Mouse (Mus musculus) forebrain, embryonic 15.5 days (tissue): ENCODE measurements around the gene Cysrt1. TPM values are rescaled to one million over a fixed set of nuclear protein-coding genes. Genes with fewer than 3 reads are reported as not detected.

Experiments
- ATAC-seq: fragments of 200-750 bp; cut with Nextera tagmentation; replicated peaks from 2 replicates; pipeline ENCODE4 v1.8.0; 2017; ENCODE audit warnings: mild to moderate bottlenecking, moderate TSS enrichment, moderate library complexity
- H3K27ac ChIP-seq: fragments of 300-500 bp; sonication (generic); replicated peaks from 2 replicates; pipeline ENCODE4 v1.5.1; 2015; ENCODE audit warnings: mild to moderate bottlenecking, inconsistent platforms
- H3K27me3 ChIP-seq: fragments of 300-500 bp; sonication (generic); 2 replicates; pipeline ENCODE4 v1.6.1; 2015; ENCODE audit warnings: inconsistent platforms
- H3K36me3 ChIP-seq: fragments of 300-500 bp; sonication (generic); 2 replicates; pipeline ENCODE4 v1.6.1; 2015; ENCODE audit warnings: mild to moderate bottlenecking, inconsistent platforms
- H3K4me1 ChIP-seq: fragments of 300-500 bp; sonication (generic); 2 replicates; pipeline ENCODE4 v1.6.1; 2015; ENCODE audit warnings: inconsistent platforms
- H3K4me2 ChIP-seq: fragments of 300-500 bp; sonication (generic); replicated peaks from 2 replicates; pipeline ENCODE4 v1.6.1; 2015; ENCODE audit warnings: mild to moderate bottlenecking, inconsistent platforms
- H3K4me3 ChIP-seq: fragments of 300-500 bp; sonication (generic); 2 replicates; pipeline ENCODE4 v1.5.1; 2015; ENCODE audit warnings: mild to moderate bottlenecking, inconsistent platforms
- H3K9ac ChIP-seq: fragments of 300-500 bp; sonication (generic); replicated peaks from 2 replicates; pipeline ENCODE4 v1.6.1; 2015; ENCODE audit warnings: mild to moderate bottlenecking, inconsistent platforms
- H3K9me3 ChIP-seq: fragments of 300-500 bp; sonication (generic); 2 replicates; pipeline ENCODE4 v1.6.1; 2016; ENCODE audit warnings: inconsistent platforms
- WGBS: fragments of 180-500 bp; shearing (Covaris S2); methylation state at CpG from one replicate; pipeline ENCODE4 v1.1.7; 2015; ENCODE audit warnings: mixed read lengths; 5-methylcytosine and 5-hydroxymethylcytosine counted together
- polyA plus RNA-seq: library from polyadenylated mRNA; unstranded; fragments of >200 nt; fragmentation: Nextera tagmentation; extraction: Ambion mirVana; gene quantifications from 2 replicates; pipeline ENCODE4 v1.2.1, GENCODE M21; 2015

Cysrt1 gene
- polyA plus RNA-seq, 1 experiment from 2014 or later = 0.20 TPM

DNA sequence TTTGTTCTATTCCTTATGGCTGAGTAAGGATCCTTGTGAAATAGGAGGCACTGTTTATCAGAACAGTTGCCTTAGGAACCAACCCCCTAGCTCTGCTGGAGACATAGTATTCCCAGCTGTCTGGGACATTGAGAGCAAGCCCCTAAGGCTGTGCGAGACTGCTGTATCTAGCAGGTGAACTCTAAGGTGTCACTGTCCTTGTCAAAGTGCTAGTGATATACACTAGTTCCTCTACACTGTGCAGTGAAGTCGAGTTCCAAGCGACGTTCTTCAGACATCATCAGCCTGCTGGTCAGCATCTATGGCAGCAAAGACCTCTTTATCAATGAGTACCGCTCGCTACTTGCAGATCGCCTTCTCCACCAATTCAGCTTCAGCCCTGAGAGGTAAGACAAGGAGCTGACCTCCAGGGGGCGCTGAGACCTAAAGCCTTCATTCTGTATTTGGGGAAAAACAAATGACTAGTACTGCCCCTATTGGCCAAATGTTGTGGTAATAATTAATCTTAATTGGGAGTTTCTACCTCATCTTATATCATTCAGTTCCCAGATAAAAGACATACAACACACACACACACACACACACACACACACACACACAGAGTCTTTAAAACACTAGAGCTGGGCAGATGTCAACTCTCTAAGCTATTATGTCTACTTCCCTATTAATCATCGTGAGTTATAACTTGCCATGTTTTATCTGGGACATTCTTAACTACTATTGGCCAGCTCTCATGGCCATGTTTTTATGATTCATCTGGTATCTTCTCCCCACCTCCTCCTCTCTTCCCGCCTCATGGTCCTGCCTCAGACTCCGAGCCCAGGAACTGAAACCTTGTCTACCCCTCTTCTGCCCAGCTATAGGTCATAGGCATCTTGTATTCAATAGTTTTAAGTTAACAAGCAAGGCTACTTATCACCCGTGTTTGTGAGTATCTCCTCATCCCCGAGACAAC lies 37.0 kb upstream of the Cysrt1 start:
- peak; percentile 57; the same call in 1 of the 2 replicates for ATAC-seq
- Histone ChIP-seq H3K27me3 (no peaks in the 10 kb centered on the region), H3K36me3 (peaks cover 96% of the 10 kb centered on the region), H3K4me3 (no peak overlapping the region), H3K9ac (no peak overlapping the region), H3K27ac (no peak overlapping the region), H3K4me1 (peaks cover 1% of the 10 kb centered on the region), H3K9me3 (no peaks in the 10 kb centered on the region), H3K4me2 (no peak overlapping the region)
- 62% methylated on average over 13 of the region's 13 CpGs for WGBS

DNA sequence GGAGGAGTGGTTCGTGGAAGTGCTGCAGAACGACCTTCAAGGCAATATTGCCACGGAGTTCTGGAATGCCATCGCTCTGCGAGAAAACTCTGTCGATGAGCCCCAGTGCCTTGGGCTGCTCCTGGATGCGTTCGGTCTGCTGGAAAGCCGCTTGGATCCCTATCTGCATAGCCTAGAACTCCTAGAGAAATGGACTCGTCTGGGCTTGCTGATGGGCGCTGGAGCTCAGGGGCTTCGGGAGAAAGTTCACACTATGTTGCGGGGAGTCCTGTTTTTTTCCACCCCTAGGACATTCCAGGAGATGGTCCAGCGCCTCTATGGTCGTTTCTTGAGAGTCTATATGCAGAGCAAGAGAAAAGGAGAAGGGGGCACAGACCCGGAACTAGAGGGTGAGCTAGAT lies 30.8 kb upstream of the Cysrt1 start:
- H3K4me2 ChIP-seq = peak overlapping the region; percentile 93
- H3K4me1 ChIP-seq = peaks cover 32% of the 10 kb centered on the region
- H3K4me3 ChIP-seq = peak overlapping the region; percentile 74
- H3K27me3 ChIP-seq = no peaks in the 10 kb centered on the region
- no peaks in the 10 kb centered on the region for H3K9me3 ChIP-seq
- WGBS = 40% methylated on average over 16 of the region's 16 CpGs
- 0 out of 2 replicates have a peak, but pooled peaks have one; percentile 1 for ATAC-seq
- 0 out of 2 replicates have a peak overlapping the region, but pooled peaks have one; percentile 4 for H3K27ac ChIP-seq
- peak overlapping the region; percentile 68 for H3K9ac ChIP-seq
- H3K36me3 ChIP-seq = peaks cover 64% of the 10 kb centered on the region

DNA sequence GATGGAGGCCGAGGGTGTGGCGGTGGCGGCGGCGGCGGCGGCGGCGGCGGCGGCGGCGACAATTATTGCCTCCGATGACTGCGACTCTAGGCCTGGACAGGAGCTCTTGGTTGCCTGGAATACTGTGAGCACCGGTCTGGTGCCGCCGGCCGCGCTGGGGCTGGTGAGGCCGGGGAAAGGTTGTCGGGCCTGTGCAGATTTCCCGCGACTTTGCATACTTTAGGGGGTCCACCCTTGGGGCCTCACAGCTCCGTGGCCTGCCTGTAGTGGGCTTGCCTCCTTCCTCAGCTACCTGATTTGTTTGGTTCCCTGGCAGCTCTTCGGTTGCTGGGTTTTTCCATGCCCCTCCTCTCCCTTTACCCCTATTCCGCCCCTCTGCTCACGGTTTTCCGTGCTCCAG lies 30.3 kb upstream of the Cysrt1 start:
- peak overlapping the region; percentile 93 for H3K4me2 ChIP-seq
- H3K9me3 ChIP-seq = no peaks in the 10 kb centered on the region
- no peaks in the 10 kb centered on the region for H3K27me3 ChIP-seq
- peak overlapping the region; percentile 74 for H3K4me3 ChIP-seq
- peak overlapping the region; percentile 68 for H3K9ac ChIP-seq
- H3K4me1 ChIP-seq = peaks cover 37% of the 10 kb centered on the region
- H3K36me3 ChIP-seq = peaks cover 60% of the 10 kb centered on the region
- H3K27ac ChIP-seq = peak overlapping the region; percentile 66
- WGBS = under 1% methylated on average over 29 of the region's 29 CpGs
- peak; percentile 75 for ATAC-seq

DNA sequence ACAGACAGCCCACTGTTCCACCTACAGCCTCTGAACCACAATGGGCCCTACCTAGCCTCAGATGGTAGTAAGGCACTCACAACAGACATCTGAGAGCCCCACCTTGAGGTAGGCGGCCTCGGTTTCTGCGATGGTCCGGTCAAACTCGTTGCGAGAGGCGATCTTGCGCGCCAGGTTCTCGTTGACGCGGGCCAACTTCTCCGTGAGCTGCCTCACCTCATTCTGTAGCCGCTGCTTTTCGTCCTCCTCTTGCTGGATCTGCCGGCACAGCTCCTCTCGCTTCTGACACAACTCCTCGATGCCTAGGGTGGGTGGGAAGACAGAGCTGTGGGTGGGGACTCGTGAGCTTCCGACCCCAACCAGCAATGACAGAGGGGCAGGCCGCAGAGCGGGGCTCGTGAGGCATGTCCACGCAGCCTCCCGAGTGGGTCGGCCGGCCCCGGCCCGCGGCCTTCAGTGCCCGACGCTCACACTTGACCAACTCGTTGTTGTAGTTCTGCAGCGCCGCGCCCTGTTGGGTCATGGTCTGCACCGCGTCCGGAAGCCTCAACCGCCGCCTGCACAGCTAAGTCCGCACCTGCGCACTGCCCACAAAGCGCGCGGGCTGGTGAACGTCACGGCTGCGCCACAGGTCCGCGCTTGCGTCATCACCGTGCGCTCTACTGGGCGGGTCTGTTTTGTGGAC lies 29.7 kb upstream of the Cysrt1 start, which contains the start of the genes Ssna1 and Anapc2:
TSS of gene Ssna1 (minus strand) at position 612 of the 685 bp plus-strand sequence.
TSS of gene Anapc2 (plus strand) at position 652 of the 685 bp plus-strand sequence.
- Histone ChIP-seq H3K4me3 (peak within 1 kb of the TSS; percentile 74), H3K9ac (peak within 1 kb of the TSS; percentile 68), H3K4me2 (peak within 1 kb of the TSS; percentile 93), H3K4me1 (peaks cover 43% of the 10 kb centered on the region), H3K27ac (peak within 1 kb of the TSS; percentile 66), H3K9me3 (no peaks in the 10 kb centered on the region), H3K36me3 (peaks cover 54% of the 10 kb centered on the region), H3K27me3 (no peaks in the 10 kb centered on the region)
- peak; percentile 94 for ATAC-seq
- WGBS = under 1% methylated on average over 55 of the region's 55 CpGs

DNA sequence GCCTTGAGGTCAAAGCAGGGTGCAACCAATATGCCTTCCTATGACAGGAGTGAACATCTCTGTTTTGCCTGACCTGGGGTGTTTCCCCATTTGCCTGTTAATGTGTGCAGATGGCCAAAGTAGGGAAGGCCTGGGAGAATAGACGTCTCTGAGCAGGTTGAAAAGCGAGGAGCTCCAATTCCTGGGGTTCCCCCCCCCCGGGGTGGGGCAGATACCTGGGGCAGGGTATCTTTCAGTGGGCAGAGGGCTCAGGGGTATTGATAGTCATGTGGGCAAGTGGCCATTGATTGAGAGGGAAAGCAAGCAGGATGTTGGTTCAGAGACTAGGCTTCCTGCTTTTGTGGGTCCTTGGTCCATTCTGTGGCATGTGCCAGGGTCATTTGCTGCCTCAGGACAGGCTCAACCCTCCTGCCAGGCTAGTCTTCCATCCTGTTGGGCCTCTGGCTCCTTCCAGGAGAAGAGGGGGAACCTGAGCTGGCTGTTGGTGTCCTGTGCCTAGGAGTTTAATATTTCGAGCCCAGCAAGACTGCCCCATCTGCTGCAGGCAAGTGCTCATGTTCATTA lies 25.6 kb upstream of the Cysrt1 start:
- Histone ChIP-seq H3K4me1 (peaks cover 68% of the 10 kb centered on the region), H3K9ac (no peak overlapping the region)

DNA sequence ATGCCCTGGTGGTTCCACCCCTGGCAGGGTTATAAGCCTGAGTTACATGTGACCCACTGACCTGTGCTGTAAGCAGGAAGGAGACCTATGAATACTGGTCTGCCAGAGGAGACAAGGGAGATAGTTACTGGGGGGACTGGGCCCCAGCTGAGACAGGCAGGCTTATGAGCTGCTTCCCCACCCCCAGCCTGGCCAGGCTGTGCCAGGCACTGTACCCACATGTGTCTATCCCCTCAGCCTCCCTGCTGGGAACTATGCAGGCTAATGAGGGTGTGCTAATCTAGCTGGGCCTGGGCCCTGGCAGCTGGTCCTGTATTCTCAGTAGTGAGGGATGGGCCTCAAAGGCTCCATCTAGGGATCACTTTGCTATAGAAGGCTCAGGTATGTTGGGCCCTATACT lies 25.0 kb upstream of the Cysrt1 start:
- H3K27me3 ChIP-seq = peaks cover 15% of the 10 kb centered on the region; the same call in 1 of the 2 replicates
- H3K4me3 ChIP-seq = no peak overlapping the region
- ATAC-seq = no peak
- H3K27ac ChIP-seq = 0 out of 2 replicates have a peak overlapping the region, but pooled peaks have one; percentile 9
- peak overlapping the region; percentile 98; the same call in 1 of the 2 replicates for H3K4me2 ChIP-seq
- peak overlapping the region; percentile 10; the same call in 1 of the 2 replicates for H3K9ac ChIP-seq
- peaks cover 67% of the 10 kb centered on the region for H3K4me1 ChIP-seq
- peaks cover 21% of the 10 kb centered on the region for H3K36me3 ChIP-seq
- H3K9me3 ChIP-seq = no peaks in the 10 kb centered on the region

More for the DNA sequence above, 25.6 kb upstream of the Cysrt1 start:
- Histone ChIP-seq H3K4me3 (no peak overlapping the region), H3K36me3 (peaks cover 21% of the 10 kb centered on the region), H3K27ac (no peak overlapping the region), H3K9me3 (no peaks in the 10 kb centered on the region), H3K27me3 (peaks cover 15% of the 10 kb centered on the region; the same call in 1 of the 2 replicates), H3K4me2 (no peak overlapping the region)
- WGBS = 69% methylated on average over 4 of the region's 4 CpGs
- ATAC-seq = no peak

DNA sequence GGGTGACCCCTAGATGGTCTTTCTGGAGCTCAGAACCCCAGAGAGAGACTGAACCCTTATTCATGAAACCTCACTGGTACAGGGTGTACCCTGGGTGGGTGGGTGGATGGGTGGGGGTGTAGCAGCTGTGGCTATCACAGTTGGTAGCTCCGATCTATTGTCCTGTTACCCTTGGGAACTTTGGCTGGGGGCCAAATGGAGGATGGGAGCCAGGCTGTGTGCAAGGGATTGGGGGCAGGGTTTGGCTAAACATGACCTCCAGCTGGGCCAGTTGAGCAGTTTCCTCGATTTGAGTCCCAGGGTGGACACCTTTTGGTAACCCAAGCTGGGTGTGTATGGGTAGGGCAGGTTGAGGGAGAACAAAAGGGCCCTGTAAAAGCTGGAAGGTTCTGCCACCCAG lies 24.5 kb upstream of the Cysrt1 start:
- ATAC-seq = no peak
- Histone ChIP-seq H3K27ac (peak overlapping the region; percentile 9; the same call in 1 of the 2 replicates), H3K27me3 (peaks cover 15% of the 10 kb centered on the region; the same call in 1 of the 2 replicates), H3K4me1 (peaks cover 72% of the 10 kb centered on the region), H3K4me2 (peak overlapping the region; percentile 98), H3K36me3 (peaks cover 21% of the 10 kb centered on the region), H3K9ac (peak overlapping the region; percentile 23; the same call in 1 of the 2 replicates), H3K9me3 (no peaks in the 10 kb centered on the region), H3K4me3 (no peak overlapping the region)
- WGBS = 29% methylated on average over 2 of the region's 2 CpGs

DNA sequence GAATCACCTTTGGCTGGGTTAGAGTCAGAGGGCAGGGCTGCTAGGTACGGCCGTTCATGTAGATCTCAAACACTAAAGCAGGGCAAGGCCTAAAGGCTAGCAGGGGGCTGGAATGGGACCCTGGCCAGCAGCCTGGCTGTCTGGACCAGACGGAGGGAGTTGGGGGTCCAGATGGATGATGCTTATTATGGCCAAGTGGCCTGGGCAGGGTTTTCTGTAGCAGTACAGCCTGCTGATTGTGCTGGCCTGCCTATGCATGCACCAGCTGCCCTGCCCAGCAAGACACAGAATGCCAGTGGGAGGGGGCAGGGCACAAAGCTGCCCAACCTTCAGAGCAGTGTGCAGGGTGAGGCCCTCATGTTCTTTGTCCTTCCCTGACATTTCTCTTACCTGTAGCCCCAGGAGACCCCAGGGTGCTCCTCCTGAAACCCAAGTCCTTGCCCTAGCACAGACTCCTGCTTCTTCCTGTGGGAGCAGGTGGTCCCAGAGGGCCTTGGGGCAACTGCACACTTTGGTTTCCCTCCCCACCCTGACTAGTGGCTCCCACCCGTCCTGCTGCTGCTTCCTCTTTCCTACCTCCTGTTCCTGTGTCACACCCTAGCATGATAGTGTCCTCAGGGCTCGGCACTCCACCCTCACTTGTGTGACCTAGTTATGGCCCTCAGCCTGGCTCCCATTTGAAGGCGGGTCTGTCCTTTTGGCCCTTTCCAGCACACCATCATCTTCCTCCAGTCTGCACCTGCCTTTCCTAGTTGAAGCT lies 23.8 kb upstream of the Cysrt1 start:
- H3K9me3 ChIP-seq = no peaks in the 10 kb centered on the region
- H3K27me3 ChIP-seq = peaks cover 15% of the 10 kb centered on the region; the same call in 1 of the 2 replicates
- peak overlapping the region; percentile 9; the same call in 1 of the 2 replicates for H3K27ac ChIP-seq
- 57% methylated on average over 6 of the region's 6 CpGs for WGBS
- peak overlapping the region; percentile 5; the same call in 1 of the 2 replicates for H3K4me3 ChIP-seq
- no peak for ATAC-seq
- peaks cover 65% of the 10 kb centered on the region for H3K4me1 ChIP-seq
- peaks cover 21% of the 10 kb centered on the region for H3K36me3 ChIP-seq
- H3K4me2 ChIP-seq = peak overlapping the region; percentile 98
- H3K9ac ChIP-seq = 0 out of 2 replicates have a peak overlapping the region, but pooled peaks have one; percentile 23

DNA sequence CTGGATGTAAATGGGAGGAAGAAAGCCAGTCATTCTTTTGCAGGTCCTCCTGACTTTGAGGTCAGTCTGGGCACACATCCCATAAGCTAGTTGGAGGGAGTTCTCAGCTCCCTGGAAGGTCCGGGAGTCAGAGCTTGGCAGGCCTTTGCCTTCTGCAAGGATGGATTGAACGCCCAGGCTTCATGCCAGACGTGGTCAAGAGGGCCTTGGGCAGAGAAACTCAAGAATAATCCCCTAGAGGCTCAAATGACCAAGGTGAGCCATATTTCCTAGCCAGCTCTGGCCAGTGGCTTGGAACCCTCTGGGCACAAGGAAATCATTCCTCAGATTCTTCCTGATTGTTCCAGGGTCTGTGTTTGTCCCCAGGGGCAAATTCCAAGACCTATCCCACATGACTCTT lies 22.6 kb upstream of the Cysrt1 start:
- no peak for ATAC-seq
- H3K9me3 ChIP-seq = no peaks in the 10 kb centered on the region
- H3K27ac ChIP-seq = no peak overlapping the region
- no peak overlapping the region for H3K4me3 ChIP-seq
- H3K27me3 ChIP-seq = peaks cover 15% of the 10 kb centered on the region; the same call in 1 of the 2 replicates
- WGBS = 76% methylated on average over 3 of the region's 3 CpGs
- peaks cover 56% of the 10 kb centered on the region for H3K4me1 ChIP-seq
- peaks cover 10% of the 10 kb centered on the region for H3K36me3 ChIP-seq
- peak overlapping the region; percentile 98 for H3K4me2 ChIP-seq
- peak overlapping the region; percentile 13; the same call in 1 of the 2 replicates for H3K9ac ChIP-seq

DNA sequence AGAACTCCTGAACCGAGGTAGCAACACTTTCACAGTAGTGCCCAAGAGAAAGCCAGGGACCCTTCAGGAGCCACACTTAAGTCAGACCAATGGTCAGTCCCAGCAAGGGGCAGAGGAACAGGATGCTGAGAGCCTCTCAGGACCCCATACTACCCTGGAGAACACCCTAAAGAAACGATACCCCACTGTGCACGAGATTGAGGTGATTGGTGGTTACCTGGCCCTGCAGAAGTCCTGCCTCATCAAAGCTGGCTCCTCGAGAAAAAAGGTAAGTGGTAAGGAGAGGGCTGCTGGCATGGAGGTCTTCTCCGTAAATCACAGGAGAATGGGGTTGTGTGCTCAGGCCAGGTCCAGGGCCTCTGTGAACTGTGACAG lies 22.0 kb upstream of the Cysrt1 start:
- peaks cover 4% of the 10 kb centered on the region for H3K36me3 ChIP-seq
- peak overlapping the region; percentile 63; the same call in 1 of the 2 replicates for H3K4me3 ChIP-seq
- 81% methylated on average over 5 of the region's 5 CpGs for WGBS
- H3K27ac ChIP-seq = no peak overlapping the region
- peaks cover 15% of the 10 kb centered on the region; the same call in 1 of the 2 replicates for H3K27me3 ChIP-seq
- peaks cover 56% of the 10 kb centered on the region for H3K4me1 ChIP-seq
- peak overlapping the region; percentile 98 for H3K4me2 ChIP-seq
- no peaks in the 10 kb centered on the region for H3K9me3 ChIP-seq
- no peak for ATAC-seq
- H3K9ac ChIP-seq = no peak overlapping the region
